In genomic region chr6:6191596-6192337, GRCm38 (mm10) we compare ENCODE assay signal across 22 mouse cellular contexts. TPM values are rescaled to one million over a fixed set of nuclear protein-coding genes. Genes with fewer than 3 reads are reported as not detected.
A peak's percentile ranks its signal among the peaks of the same experiment; 100 is the strongest.
DNase-seq lines count a peak whose midpoint lies in the region; ATAC-seq lines count a peak whose summit lies in the region.
"Had no signal": no experiment of that assay in that cellular context is flagged by ENCODE, and none has a peak within 500 bp of the region (broad histone marks: within the 10 kb centered on the region; RNA-seq: fewer than 3 reads in every experiment).

No protein-coding gene starts in this region.

- ATAC-seq in limb, embryonic 11.5 days (ENCODE audit: insufficient number of reproducible peaks, low FRiP score, low TSS enrichment, low read depth), result 0 out of 2 replicates have a peak, but pooled peaks have one; percentile 65
- ATAC-seq: hindbrain, postnatal 0 days; intestine, postnatal 0 days had no signal

- no peaks in the 10 kb centered on the region; the same call in 1 of the 2 replicates for H3K4me1 ChIP-seq in limb, embryonic 11.5 days (ENCODE audit: control insufficient read depth, insufficient read depth, low read length)
- H3K4me1 ChIP-seq: forebrain, embryonic 12.5 days had no signal

- WGBS in limb, embryonic 11.5 days, result 72% methylated on average over 8 of the region's 8 CpGs

- H3K4me3 ChIP-seq in limb, embryonic 11.5 days (ENCODE audit: low read depth, low read length), result no peak overlapping the region
- H3K4me3 ChIP-seq: embryonic facial prominence, embryonic 10.5 days; forebrain, embryonic 12.5 days; heart, embryonic 15.5 days; limb, embryonic 15.5 days; liver, embryonic 15.5 days had no signal

- H3K9ac ChIP-seq in limb, embryonic 11.5 days (ENCODE audit: low read length), result no peak overlapping the region
- H3K9ac ChIP-seq: forebrain, embryonic 12.5 days; heart, embryonic 15.5 days; limb, embryonic 15.5 days; liver, embryonic 15.5 days had no signal

- H3K27me3 ChIP-seq in limb, embryonic 11.5 days (ENCODE audit: control insufficient read depth, insufficient read depth, low read length), result no peaks in the 10 kb centered on the region
- H3K27me3 ChIP-seq: forebrain, embryonic 12.5 days; heart, embryonic 15.5 days; limb, embryonic 15.5 days; liver, embryonic 15.5 days had no signal

- peak; percentile 8 for DNase-seq in cerebellum, adult 11 months
- no peak for DNase-seq in cerebellum, postnatal 36 days
- DNase-seq in layer of hippocampus, adult 11-12 months (ENCODE audit: low spot score), result peak; percentile 71
- DNase-seq in layer of hippocampus, postnatal 25 days (ENCODE audit: extremely low spot score in 1 of 2, low spot score in 1 of 2), result no peak
- peak; percentile 88 for DNase-seq in brain, adult 2 months (ENCODE audit: low read depth, low spot score)
- no peak for DNase-seq in limb, embryonic 11.5 days (ENCODE audit: low spot score)
- no peak for DNase-seq in adrenal gland, adult 8-10 months
- no peak for DNase-seq in adrenal gland, postnatal 4 days (ENCODE audit: low spot score in 2 of 2)
- DNase-seq: adrenal gland, postnatal 10 days; gastrocnemius, postnatal 25 days; spleen, adult 18-20 months; thymus, adult 2 months had no signal

- no peaks in the 10 kb centered on the region; the same call in 1 of the 2 replicates for H3K9me3 ChIP-seq in limb, embryonic 11.5 days (ENCODE audit: control insufficient read depth, low read length)
- H3K9me3 ChIP-seq: embryonic facial prominence, embryonic 10.5 days; forebrain, embryonic 12.5 days; heart, embryonic 15.5 days; limb, embryonic 15.5 days; liver, embryonic 15.5 days had no signal

- H3K27ac ChIP-seq in limb, embryonic 11.5 days (replicated peaks; ENCODE audit: low read depth, low read length), result no peak overlapping the region
- H3K27ac ChIP-seq: embryonic facial prominence, embryonic 10.5 days; forebrain, embryonic 12.5 days; heart, embryonic 15.5 days; hindbrain, postnatal 0 days; kidney, postnatal 0 days; limb, embryonic 15.5 days; liver, embryonic 15.5 days; macrophage had no signal

- no peaks in the 10 kb centered on the region for H3K36me3 ChIP-seq in limb, embryonic 11.5 days (ENCODE audit: control insufficient read depth, insufficient read depth, low read length)
- H3K36me3 ChIP-seq: forebrain, embryonic 12.5 days; heart, embryonic 15.5 days; limb, embryonic 15.5 days had no signal

- H3K4me2 ChIP-seq in limb, embryonic 11.5 days (ENCODE audit: low read depth, severe bottlenecking), result no peak overlapping the region
- H3K4me2 ChIP-seq: forebrain, embryonic 12.5 days; heart, embryonic 15.5 days; limb, embryonic 15.5 days; liver, embryonic 15.5 days; midbrain, embryonic 11.5 days had no signal

RNA-seq across cellular contexts. Expression of gene Slc25a13, which starts 25.2 kb away (rescaled TPM):
- total RNA-seq in layer of hippocampus, postnatal 25 days (2021), result 1 to 10 TPM; 2.6 to 3.1 TPM
- polyA plus RNA-seq in limb, embryonic 11.5 days (2014; fragmentation: Nextera tagmentation; extraction: Ambion mirVana), result 50.1 and 51.2 TPM in 2 replicates
- 10 to 100 TPM in 3 of 4 experiments, 1 to 10 TPM in 1; 9.9 to 18.3 (median 13.0) TPM for total RNA-seq in adrenal gland, adult 8-10 months (2022)
- total RNA-seq in adrenal gland, postnatal 4 days (2021), result 10 to 100 TPM; 50.9 to 60.0 TPM

Comparison
In these comparisons a context has a peak if more than half of its experiments do, and no peak if none do; other contexts are left out.
1. DNase-seq: peak in cerebellum, adult 11 months (single experiment), layer of hippocampus, adult 11-12 months (single experiment) and brain, adult 2 months (single experiment); none in cerebellum, postnatal 36 days (0 of 2), layer of hippocampus, postnatal 25 days (0 of 2), limb, embryonic 11.5 days (single experiment), adrenal gland, adult 8-10 months (single experiment) and adrenal gland, postnatal 4 days (0 of 2).